Mouse (Mus musculus) neural tube, embryonic 15.5 days (tissue): ENCODE data around the gene Atp6v1fnb. TPM values are rescaled to one million over a fixed set of nuclear protein-coding genes. Genes with fewer than 3 reads are reported as not detected.

ENCODE experiments used
- ATAC-seq: fragments of 200-750 bp; cut with Nextera tagmentation; 2 replicates; pipeline ENCODE4 v1.8.0; 2017; ENCODE audit warnings: mild to moderate bottlenecking, moderate TSS enrichment, moderate library complexity; ENCODE audit not compliant: low FRiP score
- H3K27ac ChIP-seq: fragments of 300-500 bp; sonication (generic); replicated peaks from 2 replicates; pipeline ENCODE4 v1.5.1; 2015; ENCODE audit warnings: mild to moderate bottlenecking, inconsistent platforms
- H3K27me3 ChIP-seq: fragments of 300-500 bp; sonication (generic); replicated peaks from 2 replicates; pipeline ENCODE4 v1.6.1; 2015; ENCODE audit warnings: inconsistent platforms
- H3K36me3 ChIP-seq: fragments of 300-500 bp; sonication (generic); 2 replicates; pipeline ENCODE4 v1.6.1; 2015; ENCODE audit warnings: inconsistent platforms
- H3K4me1 ChIP-seq: fragments of 300-500 bp; sonication (generic); 2 replicates; pipeline ENCODE4 v1.6.1; 2015; ENCODE audit warnings: inconsistent platforms
- H3K4me2 ChIP-seq: fragments of 300-500 bp; sonication (generic); 2 replicates; pipeline ENCODE4 v1.6.1; 2015; ENCODE audit warnings: inconsistent platforms, mild to moderate bottlenecking, moderate library complexity
- H3K4me3 ChIP-seq: fragments of 300-500 bp; sonication (generic); replicated peaks from 2 replicates; pipeline ENCODE4 v1.5.1; 2015; ENCODE audit warnings: mild to moderate bottlenecking, inconsistent platforms
- H3K9ac ChIP-seq: fragments of 300-500 bp; sonication (generic); replicated peaks from 2 replicates; pipeline ENCODE4 v1.6.1; 2015; ENCODE audit warnings: mild to moderate bottlenecking, inconsistent platforms
- H3K9me3 ChIP-seq: fragments of 300-500 bp; sonication (generic); replicated peaks from 2 replicates; pipeline ENCODE4 v1.6.1; 2016; ENCODE audit warnings: inconsistent platforms
- WGBS: fragments of 180-500 bp; shearing (Covaris S2); methylation state at CpG from one replicate; pipeline ENCODE4 v1.1.7; 2015; ENCODE audit warnings: mixed read lengths; 5-methylcytosine and 5-hydroxymethylcytosine counted together
- polyA plus RNA-seq: library from polyadenylated mRNA; unstranded; fragments of >200 nt; fragmentation: Nextera tagmentation; extraction: Ambion mirVana; gene quantifications from 2 replicates; pipeline ENCODE4 v1.2.1, GENCODE M21; 2015

Atp6v1fnb gene
- polyA plus RNA-seq, result 0.40 and 0.68 TPM in 2 replicates

DNA sequence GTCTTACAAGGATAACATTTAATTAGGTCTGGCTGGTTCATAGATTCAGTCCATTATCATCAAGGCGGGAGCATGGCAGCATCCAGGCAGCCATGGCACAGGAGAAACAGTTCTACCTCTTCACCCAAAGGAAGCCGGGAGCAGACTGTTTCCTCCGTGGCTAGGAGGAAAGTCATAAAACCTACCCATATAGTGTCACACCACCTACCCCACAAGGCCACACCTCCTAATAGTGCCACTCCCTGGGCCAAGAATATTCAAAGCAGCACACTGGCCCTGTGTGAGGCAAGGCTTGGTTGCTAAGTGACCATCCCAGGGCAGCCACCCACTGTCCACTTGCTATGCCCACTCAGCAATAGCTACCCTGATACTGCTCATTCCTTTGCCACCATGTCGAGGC, at the start of gene Atp6v1fnb:
Atp6v1fnb (plus strand) TSS at position 301 of the 400 bp plus-strand sequence.
- peaks cover 21% of the 10 kb centered on the region for H3K4me1 ChIP-seq
- ATAC-seq, result no peak
- 85% methylated on average over 4 of the region's 4 CpGs for WGBS

DNA sequence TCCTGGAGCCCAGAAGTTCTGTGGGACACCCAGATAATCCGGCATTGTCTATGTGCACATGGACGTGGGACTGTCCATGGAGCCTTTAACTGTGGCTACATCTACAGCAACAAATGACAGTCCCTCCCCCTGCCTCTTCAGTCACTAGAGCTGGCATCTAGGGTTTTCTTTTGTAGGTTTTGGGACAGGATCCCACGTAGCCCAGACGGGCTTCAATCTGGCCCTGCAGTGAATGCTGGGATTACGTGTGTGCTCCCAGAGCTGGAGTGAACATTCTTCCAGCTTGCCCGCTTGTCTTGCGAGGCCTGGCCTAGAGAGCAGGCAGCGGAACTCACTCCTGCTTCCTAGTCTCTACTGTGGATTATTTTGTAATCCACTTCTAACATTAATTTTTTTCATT, 46.1 kb upstream of the Atp6v1fnb start:
- H3K4me3 ChIP-seq, result no peak overlapping the region
- H3K9me3 ChIP-seq, result no peaks in the 10 kb centered on the region
- H3K27ac ChIP-seq, result no peak overlapping the region
- no peak overlapping the region for H3K4me2 ChIP-seq
- no peaks in the 10 kb centered on the region for H3K27me3 ChIP-seq
- ATAC-seq, result no peak
- H3K9ac ChIP-seq, result no peak overlapping the region
- H3K4me1 ChIP-seq, result no peaks in the 10 kb centered on the region
- peaks cover 16% of the 10 kb centered on the region; the same call in 1 of the 2 replicates for H3K36me3 ChIP-seq
- WGBS, result 89% methylated on average over 8 of the region's 8 CpGs

More for the DNA sequence above, at the start of gene Atp6v1fnb:
- H3K27ac ChIP-seq, result no peak within 1 kb of the TSS
- H3K4me2 ChIP-seq, result no peak within 1 kb of the TSS
- 0 out of 2 replicates have a peak, but pooled peaks cover 3% of the 10 kb centered on the region for H3K27me3 ChIP-seq
- no peak within 1 kb of the TSS for H3K4me3 ChIP-seq
- H3K9me3 ChIP-seq, result no peaks in the 10 kb centered on the region
- H3K36me3 ChIP-seq, result peaks cover 19% of the 10 kb centered on the region
- no peak within 1 kb of the TSS for H3K9ac ChIP-seq

DNA sequence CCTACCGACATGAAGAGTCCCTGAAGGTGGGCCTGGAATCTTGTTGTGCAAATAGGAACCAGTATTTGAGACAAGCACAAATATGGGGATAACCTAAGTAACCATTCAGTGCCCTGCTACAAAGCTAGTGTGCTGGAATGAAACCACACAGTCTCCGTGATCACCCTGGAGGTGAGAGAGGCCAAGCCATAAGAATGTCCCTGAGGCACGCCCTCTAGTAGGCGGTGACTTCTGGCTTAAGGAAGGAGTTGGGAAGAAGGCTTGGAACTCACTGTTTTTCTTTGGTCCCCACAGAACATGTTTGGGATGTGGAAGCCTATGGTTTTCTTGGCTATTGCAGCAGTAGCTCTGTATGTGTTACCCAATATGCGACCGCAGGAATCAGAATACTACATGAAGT, 44.9 kb upstream of the Atp6v1fnb start:
- H3K36me3 ChIP-seq, result peaks cover 13% of the 10 kb centered on the region; the same call in 1 of the 2 replicates
- 75% methylated on average over 6 of the region's 6 CpGs for WGBS
- no peak overlapping the region for H3K4me3 ChIP-seq
- peaks cover 10% of the 10 kb centered on the region; the same call in 1 of the 2 replicates for H3K27me3 ChIP-seq
- no peak overlapping the region for H3K9ac ChIP-seq
- no peak overlapping the region for H3K27ac ChIP-seq
- ATAC-seq, result no peak
- no peak overlapping the region for H3K4me2 ChIP-seq
- H3K9me3 ChIP-seq, result no peaks in the 10 kb centered on the region
- peaks cover 1% of the 10 kb centered on the region; the same call in 1 of the 2 replicates for H3K4me1 ChIP-seq

DNA sequence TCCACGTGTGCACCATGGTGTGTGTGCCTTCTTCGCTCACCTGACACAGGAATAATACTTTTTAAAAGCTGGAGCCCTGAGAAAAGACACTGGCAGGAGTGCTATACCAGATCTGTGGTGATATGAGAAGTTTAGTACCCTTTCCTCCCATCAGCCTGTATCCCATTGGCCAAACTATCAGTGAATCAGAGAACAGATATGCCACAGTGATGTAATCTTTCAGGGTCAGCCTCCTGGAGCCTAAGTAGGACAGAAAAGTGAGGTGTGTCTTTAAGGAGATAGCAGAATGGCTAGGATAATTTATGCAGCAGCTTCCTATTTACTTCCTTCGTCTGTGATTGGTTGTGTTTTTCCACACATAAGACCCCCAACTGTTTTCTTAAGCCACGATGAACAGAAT, 43.1 kb upstream of the Atp6v1fnb start:
- Histone ChIP-seq H3K9ac (no peak overlapping the region), H3K9me3 (no peaks in the 10 kb centered on the region), H3K4me2 (no peak overlapping the region), H3K36me3 (0 out of 2 replicates have a peak, but pooled peaks cover 7% of the 10 kb centered on the region), H3K27me3 (peaks cover 27% of the 10 kb centered on the region), H3K27ac (no peak overlapping the region), H3K4me1 (peaks cover 16% of the 10 kb centered on the region), H3K4me3 (no peak overlapping the region)
- no peak for ATAC-seq
- WGBS, result 56% methylated on average over 4 of the region's 4 CpGs

DNA sequence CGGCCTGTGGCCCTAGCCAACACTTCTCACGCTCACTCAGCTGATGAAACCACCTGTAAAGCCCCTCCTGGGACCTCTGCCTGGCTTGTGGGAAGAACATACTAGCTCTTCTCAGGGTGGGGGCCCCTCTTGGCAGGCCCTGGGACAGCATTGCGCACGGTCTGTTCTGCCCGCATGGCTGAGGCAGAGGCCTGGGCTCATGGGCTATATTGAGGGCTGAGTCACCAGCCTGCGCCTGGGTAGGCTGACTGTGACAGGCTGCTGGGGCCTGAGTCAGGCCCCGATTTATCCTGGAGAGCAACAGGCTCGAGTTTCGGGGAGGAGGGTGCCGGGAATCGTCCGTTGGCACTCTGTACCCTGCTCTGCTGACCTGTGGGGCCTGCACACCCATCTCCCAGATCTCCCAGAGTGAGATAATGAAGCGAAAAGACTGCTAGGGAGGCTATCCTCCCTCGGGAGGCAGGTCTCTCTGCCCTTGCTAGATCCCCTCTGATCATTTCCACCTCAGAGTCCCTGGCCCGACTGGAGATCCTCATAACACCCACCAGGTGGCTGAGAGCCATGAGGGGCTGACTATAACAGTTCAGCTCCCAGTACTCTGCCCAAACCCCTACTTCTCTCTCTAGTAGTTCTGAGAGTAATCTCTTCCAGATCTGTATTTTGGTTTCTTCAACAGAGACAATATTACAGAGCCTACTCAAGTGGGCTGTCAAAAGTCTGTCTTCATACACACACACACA, 40.4 kb upstream of the Atp6v1fnb start:
- H3K9me3 ChIP-seq, result no peaks in the 10 kb centered on the region
- H3K36me3 ChIP-seq, result 0 out of 2 replicates have a peak, but pooled peaks cover 4% of the 10 kb centered on the region
- peaks cover 50% of the 10 kb centered on the region for H3K27me3 ChIP-seq
- peaks cover 39% of the 10 kb centered on the region for H3K4me1 ChIP-seq
- H3K27ac ChIP-seq, result no peak overlapping the region
- no peak overlapping the region for H3K4me3 ChIP-seq
- WGBS, result 48% methylated on average over 15 of the region's 15 CpGs
- H3K4me2 ChIP-seq, result no peak overlapping the region
- no peak for ATAC-seq
- H3K9ac ChIP-seq, result no peak overlapping the region

DNA sequence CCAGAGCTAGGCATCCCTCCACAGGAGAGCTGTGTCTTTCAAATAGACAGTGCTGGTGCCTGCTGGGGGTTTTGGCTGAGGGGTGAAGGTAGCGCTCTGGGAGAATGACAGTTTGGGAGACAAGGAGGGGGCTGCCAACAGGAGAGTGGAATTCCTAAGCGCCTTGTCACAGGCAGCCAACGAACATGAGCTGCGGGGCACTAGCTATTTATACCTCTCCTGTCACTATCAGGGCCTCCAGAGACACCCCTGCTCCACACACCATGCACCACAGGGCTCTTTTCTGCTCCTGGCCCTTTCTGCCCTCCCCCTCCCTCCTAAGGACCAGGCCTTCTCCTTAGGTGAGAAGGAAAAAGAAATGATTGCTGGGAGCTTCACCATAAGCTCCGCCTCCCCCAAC, 39.8 kb upstream of the Atp6v1fnb start:
- 36% methylated on average over 5 of the region's 5 CpGs for WGBS
- H3K9ac ChIP-seq, result no peak overlapping the region
- no peaks in the 10 kb centered on the region for H3K9me3 ChIP-seq
- peaks cover 53% of the 10 kb centered on the region for H3K27me3 ChIP-seq
- no peak overlapping the region for H3K27ac ChIP-seq
- ATAC-seq, result no peak
- H3K36me3 ChIP-seq, result no peaks in the 10 kb centered on the region
- H3K4me1 ChIP-seq, result peaks cover 45% of the 10 kb centered on the region
- H3K4me3 ChIP-seq, result no peak overlapping the region
- no peak overlapping the region for H3K4me2 ChIP-seq

DNA sequence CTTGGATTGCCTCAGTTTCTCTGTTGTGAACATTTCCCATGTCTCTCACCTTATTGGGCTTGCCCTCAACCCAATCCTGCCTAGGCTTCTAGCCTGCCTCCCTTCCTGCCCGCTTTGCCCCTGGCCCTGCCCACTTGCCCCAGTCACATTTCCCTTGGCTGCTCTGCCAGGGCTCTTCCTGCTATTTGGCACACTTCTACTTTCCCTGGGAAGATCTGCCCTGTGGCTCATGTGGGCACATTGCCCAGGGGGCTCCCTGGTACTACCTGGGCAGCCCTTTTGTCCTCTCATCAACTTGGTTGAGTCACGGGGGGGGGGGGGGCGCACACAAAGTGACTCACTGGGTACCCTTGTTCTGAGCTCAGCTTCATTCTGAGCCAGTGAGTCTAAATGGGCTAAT, 39.1 kb upstream of the Atp6v1fnb start:
- no peaks in the 10 kb centered on the region for H3K9me3 ChIP-seq
- no peak overlapping the region for H3K4me3 ChIP-seq
- H3K4me2 ChIP-seq, result no peak overlapping the region
- WGBS, result 43% methylated on average over 3 of the region's 3 CpGs
- peaks cover 53% of the 10 kb centered on the region for H3K27me3 ChIP-seq
- H3K9ac ChIP-seq, result no peak overlapping the region
- no peaks in the 10 kb centered on the region for H3K36me3 ChIP-seq
- no peak overlapping the region for H3K27ac ChIP-seq
- H3K4me1 ChIP-seq, result peaks cover 49% of the 10 kb centered on the region
- ATAC-seq, result no peak

DNA sequence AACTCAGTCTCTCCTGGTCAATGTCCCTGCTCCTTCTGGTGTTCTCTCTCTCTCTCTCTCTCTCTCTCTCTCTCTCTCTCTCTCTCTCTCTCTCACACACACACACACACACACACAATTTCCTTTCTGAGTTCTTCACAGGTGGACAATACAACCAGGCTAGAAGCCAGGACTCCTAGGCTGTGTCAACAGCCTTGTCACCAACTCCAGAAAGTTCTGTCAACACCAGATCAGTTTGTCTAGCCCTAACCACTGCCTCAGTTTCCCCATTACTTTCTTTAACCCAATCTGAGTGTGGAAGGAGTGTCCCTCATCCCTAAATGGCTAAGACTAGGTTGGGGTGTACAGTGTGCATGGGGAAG, 38.6 kb upstream of the Atp6v1fnb start:
- peak overlapping the region; percentile 73 for H3K4me2 ChIP-seq
- peak overlapping the region; percentile 45; the same call in 1 of the 2 replicates for H3K9ac ChIP-seq
- H3K9me3 ChIP-seq, result no peaks in the 10 kb centered on the region
- H3K27me3 ChIP-seq, result peaks cover 53% of the 10 kb centered on the region
- no peaks in the 10 kb centered on the region for H3K36me3 ChIP-seq
- H3K4me3 ChIP-seq, result peak overlapping the region; percentile 45
- peaks cover 49% of the 10 kb centered on the region for H3K4me1 ChIP-seq
- no peak for ATAC-seq
- no peak overlapping the region for H3K27ac ChIP-seq

DNA sequence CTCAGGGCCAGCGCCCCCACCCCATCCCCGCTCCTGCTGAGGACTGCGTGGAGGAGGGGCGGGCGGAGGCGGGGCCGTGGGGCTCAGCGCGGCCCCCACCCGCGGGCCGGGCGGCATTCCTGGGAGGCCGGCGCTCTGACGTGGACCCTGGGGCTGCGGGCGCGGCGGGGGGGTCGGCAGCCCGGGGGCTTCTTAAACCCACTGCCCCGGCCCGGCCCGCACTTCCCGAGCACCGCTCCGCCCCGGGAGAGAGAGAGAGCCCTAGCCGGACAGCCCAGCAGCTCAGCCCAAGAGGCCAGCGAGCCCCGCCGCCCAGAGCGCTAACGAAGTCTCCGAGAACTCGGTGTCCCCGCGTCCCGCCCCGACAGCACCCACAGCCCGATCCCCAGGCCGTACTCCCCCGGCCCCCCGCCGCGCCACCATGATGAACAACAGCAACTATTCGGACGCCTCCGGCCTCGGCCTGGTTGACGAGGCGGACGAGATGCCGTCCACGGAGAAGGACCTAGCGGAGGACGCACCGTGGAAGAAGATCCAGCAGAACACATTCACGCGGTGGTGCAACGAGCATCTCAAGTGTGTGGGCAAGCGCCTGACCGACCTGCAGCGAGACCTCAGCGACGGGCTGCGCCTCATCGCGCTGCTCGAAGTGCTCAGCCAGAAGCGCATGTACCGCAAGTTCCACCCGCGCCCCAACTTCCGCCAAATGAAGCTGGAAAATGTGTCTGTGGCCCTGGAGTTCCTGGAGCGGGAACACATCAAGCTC, 38.0 kb upstream of the Atp6v1fnb start, which contains the start of gene Flnc:
Flnc (plus strand) TSS at position 219 of the 766 bp plus-strand sequence.
- peak; percentile 5; the same call in 1 of the 2 replicates for ATAC-seq
- 1% methylated on average over 71 of the region's 77 CpGs for WGBS
- Histone ChIP-seq H3K9ac (peak within 1 kb of the TSS; percentile 45), H3K27me3 (peaks cover 53% of the 10 kb centered on the region), H3K4me1 (peaks cover 49% of the 10 kb centered on the region), H3K4me2 (peak within 1 kb of the TSS; percentile 73), H3K9me3 (no peaks in the 10 kb centered on the region), H3K27ac (peak within 1 kb of the TSS; percentile 76; the same call in 1 of the 2 replicates), H3K4me3 (peak within 1 kb of the TSS; percentile 45), H3K36me3 (no peaks in the 10 kb centered on the region)

DNA sequence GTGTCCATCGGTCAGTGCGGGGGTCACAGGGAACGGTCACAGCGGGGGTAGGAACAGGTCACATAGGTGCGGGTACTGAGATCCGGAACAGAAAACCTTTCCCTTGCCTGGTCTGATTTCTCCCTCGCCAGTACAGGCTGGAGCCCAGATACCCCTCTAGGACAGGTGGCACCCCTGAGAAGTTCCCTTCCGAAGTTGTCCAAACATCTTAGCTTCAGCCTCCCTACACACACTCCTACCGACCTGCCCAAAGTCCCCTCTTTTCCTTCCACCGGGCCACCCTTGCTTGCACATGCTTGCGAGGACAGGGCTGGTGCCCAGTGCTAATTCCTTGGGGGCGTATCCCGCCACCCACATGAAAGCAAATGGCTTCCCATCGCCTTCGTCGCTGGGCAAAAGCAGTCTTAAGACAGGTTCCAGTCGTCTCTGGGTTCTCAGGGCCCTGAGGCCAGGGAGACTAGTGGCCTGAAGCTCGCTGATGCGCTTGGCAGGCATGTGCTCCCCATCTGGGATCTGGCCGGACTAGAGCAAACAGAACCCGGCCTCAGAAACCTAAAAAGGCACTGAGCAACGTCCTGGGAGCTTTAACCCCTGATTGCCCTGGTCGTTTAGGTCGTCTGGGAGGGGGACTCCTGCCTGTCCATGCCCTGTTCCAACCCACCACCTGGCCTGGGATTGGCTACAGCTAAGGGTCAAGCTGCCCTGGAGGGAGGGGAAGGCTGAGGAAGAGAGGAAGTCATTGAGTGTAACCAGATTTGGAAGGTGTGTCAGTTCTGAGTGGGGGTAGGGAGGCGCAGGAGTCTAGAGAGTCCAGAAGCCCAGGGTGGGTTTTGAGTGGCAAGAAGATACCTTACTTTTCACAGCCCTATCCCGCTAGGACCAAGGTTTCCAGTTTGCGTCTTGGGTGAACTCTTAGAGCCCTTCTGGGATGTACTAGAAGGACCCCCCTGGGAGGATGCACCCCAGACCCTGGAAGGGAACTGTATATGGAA, 37.1 kb upstream of the Atp6v1fnb start:
- Histone ChIP-seq H3K4me2 (peak overlapping the region; percentile 73), H3K4me3 (peak overlapping the region; percentile 45), H3K9ac (peak overlapping the region; percentile 45), H3K4me1 (peaks cover 49% of the 10 kb centered on the region), H3K9me3 (no peaks in the 10 kb centered on the region), H3K27ac (peak overlapping the region; percentile 76), H3K27me3 (peaks cover 53% of the 10 kb centered on the region), H3K36me3 (no peaks in the 10 kb centered on the region)
- WGBS, result 8% methylated on average over 27 of the region's 27 CpGs
- ATAC-seq, result no peak
